Mouse (Mus musculus) olfactory bulb, adult 2 months (tissue): ENCODE results near the gene Gsk3a.

Experiments used
- CTCF ChIP-seq: fragments of 200-500 bp; IDR thresholded peaks from 2 replicates; pipeline ENCODE4 v1.5.1; 2012; ENCODE audit warnings: low read depth, mild to moderate bottlenecking, low read length, moderate library complexity; ENCODE audit not compliant: insufficient read depth
- POLR2A ChIP-seq: fragments of 200-500 bp; IDR thresholded peaks from 2 replicates; pipeline ENCODE4 v1.6.1; 2012; ENCODE audit warnings: mild to moderate bottlenecking, low read depth, low read length, moderate library complexity; ENCODE audit not compliant: insufficient read depth

DNA sequence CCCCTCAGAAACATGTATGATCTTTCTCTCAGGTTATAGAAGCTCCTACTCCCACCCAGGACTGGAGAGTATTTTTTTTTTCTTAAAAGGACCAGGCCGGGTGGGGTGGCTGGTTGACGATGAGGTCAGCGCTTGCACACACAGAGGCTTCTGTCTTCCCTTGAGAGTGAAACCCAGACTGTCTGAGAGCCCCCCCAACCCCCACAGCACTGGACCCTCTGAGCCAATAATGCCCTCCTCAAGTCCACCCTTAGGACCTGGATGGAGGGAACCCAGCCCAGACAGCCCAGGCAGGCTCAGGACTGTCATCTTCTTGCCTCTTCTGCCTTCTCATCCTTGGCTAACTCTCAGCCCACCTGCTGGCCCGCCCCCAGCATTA is 9.1 kb upstream of the Gsk3a start:
- TF ChIP-seq CTCF (no peak), POLR2A (no peak)
